Mouse (Mus musculus) liver, adult (tissue): ENCODE measurements at regions not wholly inside any gene's neighbourhood (a gene's known extent, or its start where the extent isn't known, plus 50 kb on each side); places are given as distances from the start of the nearest gene placed in this dataset.

Source experiments
- GATA4 ChIP-seq: IDR thresholded peaks from 2 replicates; pipeline ENCODE4 v1.6.1; 2014; ENCODE audit warnings: mild to moderate bottlenecking, low read length; ENCODE audit not compliant: insufficient replicate concordance

DNA sequence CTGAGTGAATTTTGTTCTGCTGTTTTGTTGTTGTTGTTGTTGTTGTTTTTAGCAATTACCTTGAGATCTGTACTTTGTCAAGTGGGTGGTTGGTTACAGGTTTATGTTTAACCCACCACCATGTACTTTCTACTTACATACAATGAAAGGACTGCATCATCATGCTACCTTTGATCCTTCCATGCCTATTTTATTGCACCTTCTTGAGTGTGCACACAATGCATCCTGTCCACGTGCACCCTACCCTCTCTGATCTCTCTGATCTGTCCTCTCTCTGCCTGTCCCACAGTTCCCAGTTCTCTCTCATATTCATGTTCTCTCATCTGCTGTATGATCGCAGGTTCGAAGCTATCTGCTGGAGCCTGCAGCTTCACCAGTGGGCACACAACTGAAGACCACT is 59.9 kb upstream of the Gas1 start:
- TF ChIP-seq GATA4 = no peak

DNA sequence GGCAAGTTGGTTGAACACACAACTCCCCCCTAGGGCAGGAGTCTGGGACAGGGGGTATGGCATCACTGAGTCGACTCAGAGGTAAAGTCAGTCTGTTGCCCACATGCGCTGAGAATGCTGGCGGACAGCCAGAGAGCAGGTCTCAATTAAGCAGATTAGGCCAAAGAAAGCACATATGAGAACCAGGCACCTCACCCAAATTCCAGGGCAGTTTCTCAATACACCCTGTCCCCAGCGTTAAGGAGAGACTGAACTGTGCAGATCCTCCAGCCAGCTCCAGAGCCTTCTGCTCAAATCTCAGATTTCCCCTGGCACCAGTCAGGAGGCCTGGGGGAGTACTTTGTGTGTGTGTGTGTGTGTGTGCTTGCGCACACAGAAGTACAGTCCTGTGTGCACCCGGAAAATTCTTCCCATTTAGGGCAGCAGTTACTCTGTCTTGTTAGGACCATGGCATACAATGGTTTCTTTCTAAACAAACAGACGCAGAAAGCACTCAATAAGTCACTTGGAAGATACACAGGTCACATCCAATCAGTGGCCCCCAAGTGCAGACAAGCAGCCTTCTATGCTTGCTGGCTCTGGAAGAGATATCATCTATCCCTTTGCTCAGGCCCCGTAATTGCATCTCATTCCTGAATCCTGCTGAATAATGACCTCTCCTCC is 65.4 kb upstream of the Gas1 start:
- no peak for TF ChIP-seq GATA4

DNA sequence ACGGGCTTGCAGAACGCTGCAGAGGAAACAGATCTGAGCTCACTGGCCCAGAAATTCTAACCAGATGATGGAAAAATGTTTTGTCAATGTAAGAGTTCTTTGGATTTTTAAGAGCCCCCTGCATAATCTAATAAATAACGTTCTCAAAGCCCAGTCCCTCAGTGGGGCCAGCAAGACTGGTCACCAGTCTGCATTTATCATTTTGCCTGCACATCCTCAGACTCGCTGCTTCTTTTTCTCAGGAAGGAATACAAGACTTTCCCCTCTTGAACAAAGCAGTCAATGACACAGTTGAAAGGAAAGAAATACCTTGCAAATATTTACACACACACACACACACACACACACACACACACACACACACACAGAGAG is 65.9 kb upstream of the Gas1 start:
- no peak for TF ChIP-seq GATA4

DNA sequence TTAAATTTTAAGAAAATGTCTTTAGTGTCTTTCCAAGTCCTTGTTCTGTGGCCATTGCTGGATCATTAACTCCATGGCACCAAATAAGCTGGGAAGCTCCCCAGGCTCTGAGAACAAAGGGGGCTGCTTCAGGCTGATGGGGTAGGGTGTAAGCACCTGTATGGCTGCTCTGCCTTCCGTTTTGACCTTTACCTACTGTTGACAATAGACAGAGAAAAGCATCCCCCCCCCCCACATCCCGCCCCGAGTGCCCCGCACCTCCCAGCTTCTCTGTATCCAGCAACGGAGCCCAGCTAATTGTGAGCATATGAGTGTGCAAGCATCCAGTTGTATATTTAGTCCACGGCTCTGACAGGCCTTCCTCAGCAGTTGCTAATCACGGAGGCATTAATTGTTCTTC is 78.0 kb upstream of the Gas1 start:
- no peak for TF ChIP-seq GATA4

DNA sequence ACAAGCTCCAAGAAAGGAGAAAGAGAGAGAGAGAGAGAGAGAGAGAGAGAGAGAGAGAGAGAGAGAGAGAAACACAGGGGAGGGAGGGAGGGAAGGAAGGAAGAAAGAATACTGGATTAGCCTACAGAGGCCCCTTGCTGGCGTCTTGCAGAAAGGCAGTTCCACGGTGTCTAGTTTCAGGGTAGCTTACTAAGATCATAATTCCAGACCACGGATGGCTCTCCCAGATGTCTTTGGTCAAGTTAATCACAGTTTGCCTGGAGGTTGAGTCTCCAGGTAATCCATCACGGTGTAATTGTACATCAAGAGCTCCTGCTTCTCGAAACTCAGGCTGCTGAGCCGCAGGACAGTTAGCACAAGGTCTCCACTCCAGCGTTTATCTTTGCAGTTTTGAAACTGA is 78.5 kb upstream of the Gas1 start:
- no peak for TF ChIP-seq GATA4

DNA sequence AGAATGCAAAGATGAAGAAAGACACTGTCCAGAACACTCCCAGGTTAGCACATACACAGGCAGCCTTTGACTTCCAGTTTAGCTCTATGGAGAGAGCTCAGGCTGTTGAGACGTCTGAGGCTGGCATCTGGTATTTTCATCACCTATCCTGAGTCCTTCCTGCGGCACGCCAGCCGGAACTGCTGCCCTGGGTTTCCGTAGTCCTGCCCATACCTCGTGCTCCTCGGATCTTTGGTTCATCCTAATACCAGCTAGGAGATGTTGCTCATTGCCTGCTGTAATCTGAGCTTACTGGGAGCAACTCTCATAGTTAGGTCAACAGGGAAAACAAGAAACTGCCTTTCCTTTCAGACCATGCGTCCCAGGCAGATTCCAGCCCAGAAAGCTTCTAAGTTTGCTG is 79.8 kb upstream of the Gas1 start:
- no peak for TF ChIP-seq GATA4

DNA sequence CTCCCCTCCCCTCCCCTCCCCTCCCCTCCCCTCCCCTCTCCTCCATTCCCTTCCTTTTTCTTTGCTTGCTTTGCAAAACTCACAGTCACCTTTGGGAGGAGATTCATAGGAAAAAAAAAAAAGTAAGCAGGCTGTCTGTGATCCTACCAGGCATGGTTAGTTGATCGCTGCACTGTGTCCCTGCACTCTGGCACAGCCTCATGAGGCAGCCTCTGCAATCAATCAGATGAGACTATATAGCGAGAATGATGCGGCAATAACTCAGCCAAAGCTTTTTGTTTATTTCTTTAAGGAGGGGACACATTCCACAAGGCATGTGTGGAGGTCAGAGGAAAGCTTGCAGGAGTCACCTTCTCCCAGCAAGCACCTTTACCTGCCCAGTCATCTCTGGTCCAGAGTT is 80.7 kb upstream of the Gas1 start:
- no peak for TF ChIP-seq GATA4

DNA sequence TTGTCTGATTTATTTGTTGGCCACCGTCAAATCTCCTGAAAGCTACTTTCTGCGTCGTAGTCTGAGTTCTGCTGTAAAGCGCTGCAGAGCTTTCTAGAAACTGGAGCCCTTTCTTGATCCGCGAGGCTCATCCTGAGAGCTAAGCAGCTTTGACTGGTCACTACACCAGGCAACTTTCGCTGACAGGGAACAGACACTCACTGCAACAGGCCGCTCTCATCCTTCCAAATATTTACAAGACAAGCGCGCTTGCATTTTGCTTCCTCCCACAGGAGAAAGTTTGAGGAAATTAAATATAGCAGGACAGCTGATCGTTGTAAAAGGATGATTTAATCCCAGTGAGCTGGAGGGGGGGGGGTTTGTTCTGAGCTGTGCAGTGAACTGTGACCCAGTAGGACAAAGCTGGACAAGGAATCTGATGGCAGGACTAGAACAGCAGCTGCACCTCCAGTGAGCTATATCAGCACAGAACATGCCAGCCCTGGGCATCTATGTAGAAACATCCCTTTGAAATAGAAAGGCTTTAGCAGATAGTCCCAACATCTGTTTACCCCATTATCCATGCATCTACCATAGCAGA is 85.4 kb upstream of the Gas1 start:
- no peak for TF ChIP-seq GATA4

DNA sequence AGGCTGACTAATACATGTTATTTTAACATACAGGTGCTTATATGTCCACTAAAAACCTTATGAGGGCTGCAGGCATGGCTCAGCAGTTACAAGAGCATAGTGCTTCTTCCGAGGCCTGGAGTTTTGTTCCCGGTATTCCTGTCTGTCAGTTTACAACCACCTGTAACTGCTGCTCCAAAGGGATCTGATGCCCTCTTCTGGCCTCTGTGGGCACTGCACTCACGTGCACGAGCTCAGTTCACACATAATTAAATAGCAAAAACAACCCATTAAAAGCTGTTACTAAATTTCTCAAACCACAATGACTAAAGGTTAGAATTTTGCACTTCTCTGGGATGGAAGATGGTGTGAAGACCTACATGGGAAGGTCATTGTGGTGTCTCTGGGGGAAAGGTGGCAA is 87.3 kb upstream of the Gas1 start:
- no peak for TF ChIP-seq GATA4

DNA sequence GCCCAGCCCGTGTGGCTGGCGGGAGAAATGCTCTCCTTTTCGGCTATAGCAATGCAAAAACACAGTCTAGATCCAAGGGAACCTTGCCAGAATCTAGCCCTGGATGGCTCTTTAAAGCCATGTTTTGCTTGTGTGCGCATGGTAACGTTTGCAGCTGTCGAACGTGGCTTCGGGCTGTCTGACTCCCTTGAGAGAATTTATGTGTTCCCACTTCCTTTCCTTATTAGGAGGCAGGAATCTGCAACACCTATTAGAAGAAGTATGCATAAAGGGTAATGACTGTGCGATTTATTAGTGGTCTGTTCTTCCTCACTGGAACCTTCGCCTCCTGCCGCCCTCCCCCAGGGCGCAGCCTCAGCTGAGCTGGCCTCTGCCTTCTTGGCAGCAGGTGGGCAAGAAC is 90.4 kb upstream of the Gas1 start:
- no peak for TF ChIP-seq GATA4

DNA sequence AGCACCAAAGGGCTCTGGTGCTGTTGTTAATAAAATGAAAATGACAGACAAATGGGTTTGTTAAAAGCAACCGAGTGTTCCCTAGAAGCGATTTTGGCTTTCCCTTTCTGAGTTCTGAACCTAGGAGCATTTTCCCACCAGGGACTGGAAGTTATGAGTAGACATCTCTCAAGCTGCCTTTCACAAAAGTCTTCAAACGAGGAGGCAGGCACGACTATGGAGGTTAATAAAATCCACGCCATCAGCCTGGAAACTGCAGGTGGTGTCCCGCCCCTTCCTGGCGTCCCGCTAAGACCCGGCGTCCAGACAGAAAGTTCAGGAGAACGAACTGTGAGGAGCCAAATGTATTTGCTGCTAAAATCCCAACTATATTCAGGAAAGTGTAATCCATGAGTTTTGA is 91.1 kb upstream of the Gas1 start:
- TF ChIP-seq GATA4 = no peak

DNA sequence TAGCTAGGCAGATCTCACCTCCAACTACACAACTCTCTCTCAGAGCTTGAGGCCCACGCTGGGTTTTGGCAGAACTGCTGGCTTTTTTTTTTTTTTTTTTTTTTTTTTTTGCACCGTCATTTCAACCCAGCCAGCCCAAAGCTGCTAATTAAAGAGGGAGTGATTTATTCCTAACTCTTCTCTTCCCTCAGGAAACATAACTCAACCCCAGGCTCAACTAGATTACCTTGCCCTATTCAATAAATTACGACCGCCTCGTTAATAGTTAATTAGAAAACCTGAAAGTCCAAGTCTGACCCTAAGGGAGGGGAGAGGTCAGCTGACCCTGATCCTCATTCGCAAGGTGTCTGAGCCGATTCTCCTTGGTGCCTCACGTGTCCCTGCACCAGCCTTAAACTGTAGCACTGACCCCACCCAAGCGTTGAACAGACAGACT is 92.3 kb upstream of the Gas1 start:
- TF ChIP-seq GATA4 = no peak

DNA sequence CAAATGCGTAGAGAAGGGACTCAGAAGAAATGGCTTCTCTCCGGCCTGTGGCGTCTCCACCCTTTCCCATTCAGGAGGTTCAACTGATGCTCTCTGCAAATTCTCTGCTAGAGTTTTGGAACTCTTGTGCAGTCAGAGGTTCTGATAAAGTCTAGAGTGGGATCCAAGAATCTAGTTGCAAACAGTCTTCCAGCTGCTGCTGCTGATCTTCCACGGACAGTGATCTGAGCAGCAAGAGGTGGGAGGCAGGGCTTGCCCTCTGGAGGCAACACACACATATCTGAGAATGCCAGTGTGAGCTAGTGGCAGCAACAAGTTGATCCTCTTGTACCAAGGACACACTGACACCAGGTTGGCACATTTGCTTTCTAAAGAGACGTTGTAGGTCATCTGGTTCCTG is 93.4 kb upstream of the Gas1 start:
- TF ChIP-seq GATA4 = no peak

DNA sequence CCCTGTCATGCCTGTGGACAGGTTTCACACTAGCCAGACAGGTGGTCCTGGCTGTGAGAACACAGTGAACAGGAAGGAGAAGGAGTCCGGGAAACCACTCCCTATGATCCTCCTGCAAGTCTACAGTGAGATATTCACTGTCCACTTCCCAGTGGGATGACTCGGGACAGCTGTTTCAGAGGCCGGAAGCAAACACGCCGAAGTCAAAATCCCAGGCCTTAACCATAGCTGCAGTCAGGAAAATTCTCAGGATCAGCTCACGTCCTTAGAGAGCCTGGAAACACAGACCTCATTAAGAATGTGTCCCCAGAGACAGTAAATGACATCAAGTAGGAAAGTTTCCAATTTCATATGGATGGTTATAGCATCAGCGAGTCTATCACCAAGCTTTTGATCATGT is 96.2 kb upstream of the Gas1 start:
- no peak for TF ChIP-seq GATA4

DNA sequence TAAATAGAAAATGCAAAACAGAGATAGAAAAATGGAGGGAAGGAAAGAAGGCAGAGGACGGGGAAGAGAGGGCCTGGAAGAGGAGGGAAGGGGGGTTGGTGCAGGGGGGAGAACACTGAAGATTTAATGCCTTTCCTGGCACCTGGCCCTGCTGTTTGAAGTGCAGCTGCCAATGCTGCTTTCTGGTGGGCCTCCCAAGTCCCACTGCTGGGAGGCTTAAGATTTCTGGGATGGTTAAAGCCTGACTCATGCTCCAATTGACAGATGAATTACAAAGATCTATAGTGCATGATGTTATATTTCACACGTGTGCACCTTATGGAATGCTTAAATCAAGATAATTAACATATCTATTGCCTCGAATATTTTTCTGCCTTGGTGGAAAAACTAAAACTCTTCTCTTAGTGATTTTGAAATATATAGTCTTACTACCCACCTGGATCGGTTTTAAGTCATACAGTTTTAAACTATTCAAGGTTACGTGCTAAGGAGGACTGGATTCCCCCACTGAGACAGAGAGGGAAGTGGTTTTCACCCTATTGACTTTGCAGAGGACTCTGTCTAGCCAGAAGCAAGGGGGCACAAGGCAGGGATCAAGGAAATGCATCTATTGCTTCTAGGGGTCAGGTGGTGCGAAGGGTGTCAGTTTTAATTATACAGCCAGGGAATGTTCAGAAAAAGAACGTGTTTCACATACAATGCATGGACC is 105.5 kb upstream of the Gas1 start:
- no peak for TF ChIP-seq GATA4

DNA sequence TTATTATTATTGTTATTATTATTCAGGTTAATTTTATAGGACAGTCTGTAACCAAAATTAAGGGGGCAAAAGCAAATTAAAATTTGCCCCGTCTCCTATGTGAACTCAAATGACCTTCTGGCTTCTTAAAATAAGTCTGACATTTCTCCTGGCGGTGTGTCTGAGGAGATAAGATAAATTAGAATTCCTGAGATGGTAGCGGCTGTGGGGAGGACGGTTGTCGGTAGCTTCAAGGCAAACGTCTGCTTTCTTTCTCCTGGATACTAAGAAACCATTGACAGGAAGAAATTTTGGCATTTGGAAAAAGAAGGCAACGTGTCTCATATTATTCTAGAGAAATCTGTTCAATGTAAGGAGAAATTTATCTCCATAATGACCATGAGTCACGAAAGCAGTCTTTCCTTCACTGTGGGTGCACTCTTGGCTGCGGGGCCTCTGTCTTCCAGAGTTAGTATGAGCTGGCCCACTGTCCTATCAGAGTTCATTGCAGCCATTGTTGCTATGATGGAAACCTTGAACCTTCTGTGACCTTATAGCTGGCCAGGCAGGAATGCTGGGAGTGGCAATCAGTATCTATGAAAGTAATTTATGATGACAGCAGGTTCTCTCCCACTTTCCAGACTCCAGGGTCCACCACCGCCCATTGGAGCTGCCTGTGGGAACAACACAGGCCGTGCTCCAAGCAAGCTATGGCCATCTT is 109.5 kb upstream of the Gas1 start:
- no peak for TF ChIP-seq GATA4
